Mouse (Mus musculus): Measurements from ENCODE around the gene Cbll1. TPM values are rescaled to one million over a fixed set of nuclear protein-coding genes. Genes with fewer than 3 reads are reported as not detected.
"Not testable (repeated sequence)": the region's sequence is repeated elsewhere in the genome, so short reads cannot be mapped to it uniquely, and the experiment has no call there.

Cbll1 gene
- total RNA-seq, 2 experiments from 2014 or later, result 12.0 to 12.3 TPM

- Histone ChIP-seq H3K27ac (no peak overlapping the region), H3K4me3 (no peak overlapping the region)
- intact Hi-C loops (cut with DNase I), result no loop called here
- no peak for DNase-seq
- TF ChIP-seq CTCF (IDR thresholded peaks at IDR 0.05), result no peak
Measured at GRCm38 (mm10) chr12:31520119-31520518, 20.7 kb upstream of the Cbll1 start.

- H3K4me3 ChIP-seq, result no peak overlapping the region
- TF ChIP-seq CTCF (IDR thresholded peaks at IDR 0.05), result no peak
- no peak overlapping the region for H3K27ac ChIP-seq
- intact Hi-C loops (cut with DNase I), result no loop called here
- no peak for DNase-seq
Measured at GRCm38 (mm10) chr12:31513724-31514503, 14.5 kb upstream of the Cbll1 start.

- no peak for TF ChIP-seq CTCF (IDR thresholded peaks at IDR 0.05)
- Histone ChIP-seq H3K4me3 (no peak overlapping the region), H3K27ac (no peak overlapping the region)
- DNase-seq, result no peak
- intact Hi-C loops (cut with DNase I), result no loop called here
Measured at GRCm38 (mm10) chr12:31512634-31513411, 13.4 kb upstream of the Cbll1 start.

GRCm38 (mm10) chr12:31511218-31511617 is 11.8 kb upstream of the Cbll1 start:
- Histone ChIP-seq H3K4me3 (no peak overlapping the region), H3K27ac (no peak overlapping the region)
- no peak for TF ChIP-seq CTCF (IDR thresholded peaks at IDR 0.05)
- intact Hi-C loops (cut with DNase I), result no loop called here
- DNase-seq, result no peak

DNA sequence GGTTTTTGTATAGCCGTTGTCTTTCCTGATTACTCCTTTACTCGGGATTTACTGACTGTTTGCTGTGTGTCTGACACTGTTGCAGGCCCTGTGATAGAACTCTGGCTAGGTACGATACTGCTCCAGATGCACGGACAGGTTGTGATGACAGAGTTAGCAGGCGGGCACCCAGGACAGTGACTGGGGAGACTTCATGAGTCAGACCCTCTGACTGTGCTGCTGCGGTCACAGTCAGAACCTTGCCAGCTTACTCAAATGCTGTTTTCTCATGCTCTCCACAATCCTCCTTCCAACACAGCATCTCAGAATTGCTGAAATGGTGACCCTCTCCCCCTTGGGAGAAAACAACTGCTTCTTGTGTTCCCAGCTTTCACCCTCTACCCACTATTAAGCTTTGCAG is 9.1 kb upstream of the Cbll1 start:
- no peak overlapping the region for H3K4me3 ChIP-seq
- no peak for DNase-seq
- TF ChIP-seq CTCF (IDR thresholded peaks at IDR 0.05), result no peak
- intact Hi-C loops (cut with DNase I), result loop anchor here (5.0 kb wide), 3 partner anchors 149 to 419 kb away; no protein-coding TSS in a partner anchor
- H3K27ac ChIP-seq, result no peak overlapping the region

DNA sequence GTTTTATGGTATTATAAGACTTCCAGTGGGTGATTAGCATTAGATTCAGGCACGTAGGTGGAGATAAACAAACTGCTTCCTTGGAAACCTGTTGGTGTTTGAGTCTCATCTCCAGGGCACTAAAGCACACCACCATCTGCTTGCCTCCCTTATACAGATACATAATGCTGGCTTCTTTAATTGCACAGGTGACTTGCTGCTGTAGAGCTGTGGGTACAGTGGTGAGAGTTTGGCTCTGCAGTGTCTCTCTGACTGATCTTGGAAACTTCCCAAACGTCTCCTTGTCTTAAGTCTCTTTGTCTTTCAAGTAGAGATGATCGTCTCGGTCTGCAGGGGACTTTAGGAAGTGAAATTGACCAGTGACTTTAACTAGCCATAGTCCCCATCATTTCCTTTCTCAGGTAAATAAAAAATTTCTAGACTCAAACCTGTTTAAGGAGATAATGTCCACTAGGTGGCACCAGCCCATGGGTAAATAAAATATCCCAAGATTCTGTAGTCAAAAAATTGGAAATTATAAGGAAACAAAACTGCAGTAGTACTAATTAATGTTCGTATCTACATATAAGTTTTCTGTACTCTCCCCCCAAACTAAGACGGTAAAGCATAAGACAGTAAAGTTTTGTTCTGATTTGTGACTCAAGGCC is 8.4 kb upstream of the Cbll1 start:
- no peak overlapping the region for H3K27ac ChIP-seq
- H3K4me3 ChIP-seq, result no peak overlapping the region
- intact Hi-C loops (cut with DNase I), result loop anchor here (5.0 kb wide), 3 partner anchors 149 to 419 kb away; no protein-coding TSS in a partner anchor
- peak; percentile 74 for TF ChIP-seq CTCF (IDR thresholded peaks at IDR 0.05)
- no peak for DNase-seq

- peak; percentile 46 for TF ChIP-seq CTCF (IDR thresholded peaks at IDR 0.05)
- intact Hi-C loops (cut with DNase I), result loop anchor here (5.0 kb wide), 1 partner anchor 444 kb away; no protein-coding TSS in a partner anchor
- no peak overlapping the region for H3K4me3 ChIP-seq
- no peak overlapping the region for H3K27ac ChIP-seq
- no peak for DNase-seq
Measured at GRCm38 (mm10) chr12:31503211-31503610, 3.8 kb upstream of the Cbll1 start.

GRCm38 (mm10) chr12:31501266-31501665 is 1.9 kb upstream of the Cbll1 start:
- Histone ChIP-seq H3K27ac (no peak overlapping the region), H3K4me3 (no peak overlapping the region)
- no peak for TF ChIP-seq CTCF (IDR thresholded peaks at IDR 0.05)
- intact Hi-C loops (cut with DNase I), result loop anchor here (5.0 kb wide), 1 partner anchor 446 kb away; no protein-coding TSS in a partner anchor
- DNase-seq, result no peak

DNA sequence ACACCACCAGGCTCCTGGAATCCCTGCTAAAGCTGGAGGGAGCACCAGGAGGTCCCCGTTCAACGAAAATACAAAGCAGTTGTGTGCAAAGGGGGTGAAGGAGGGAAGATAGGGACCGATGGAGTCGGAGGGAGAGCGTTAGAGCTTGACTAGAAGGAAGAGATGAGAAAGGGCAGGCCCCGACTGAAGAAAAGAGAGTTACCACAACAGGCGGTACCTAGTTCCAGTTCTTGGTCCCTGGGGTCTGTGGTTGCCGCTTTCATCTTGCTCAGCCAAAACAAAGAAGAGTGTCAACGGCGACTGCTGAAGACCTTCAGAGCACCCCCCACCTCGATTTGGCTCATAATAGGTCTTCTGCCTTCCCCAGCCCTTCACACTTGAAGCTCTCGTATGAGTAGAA is 780 bp upstream of the Cbll1 start:
- DNase-seq, result no peak
- peak overlapping the region; percentile 84 for H3K4me3 ChIP-seq
- peak overlapping the region; percentile 98 for H3K27ac ChIP-seq
- intact Hi-C loops (cut with DNase I), result loop anchor here (5.0 kb wide), 1 partner anchor 447 kb away; no protein-coding TSS in a partner anchor
- no peak for TF ChIP-seq CTCF (IDR thresholded peaks at IDR 0.05)

DNA sequence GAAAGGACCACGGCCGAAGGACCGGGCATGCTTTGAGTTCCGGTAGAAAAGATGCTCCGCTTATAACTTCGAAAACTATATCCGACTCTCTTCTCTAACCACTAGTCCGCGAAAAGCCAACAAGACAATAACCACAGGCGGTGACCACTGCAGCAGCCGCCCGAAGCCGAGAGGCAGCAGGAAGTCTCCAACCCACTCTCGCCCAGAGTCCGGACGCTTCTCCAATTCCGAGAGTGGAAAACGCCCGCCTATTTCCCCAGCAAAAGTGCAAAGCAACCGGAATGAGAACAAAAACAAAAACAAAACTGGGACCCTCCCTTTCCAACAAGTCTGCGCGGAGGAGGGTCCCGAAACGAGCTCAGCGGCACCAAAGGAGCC is 491 bp downstream of the Cbll1 start:
- intact Hi-C loops (cut with DNase I), result loop anchor here (2.0 kb wide), 1 partner anchor 136 kb away; the partner anchor contains the start of gene Bcap29
- H3K27ac ChIP-seq, result peak overlapping the region; percentile 98

DNA sequence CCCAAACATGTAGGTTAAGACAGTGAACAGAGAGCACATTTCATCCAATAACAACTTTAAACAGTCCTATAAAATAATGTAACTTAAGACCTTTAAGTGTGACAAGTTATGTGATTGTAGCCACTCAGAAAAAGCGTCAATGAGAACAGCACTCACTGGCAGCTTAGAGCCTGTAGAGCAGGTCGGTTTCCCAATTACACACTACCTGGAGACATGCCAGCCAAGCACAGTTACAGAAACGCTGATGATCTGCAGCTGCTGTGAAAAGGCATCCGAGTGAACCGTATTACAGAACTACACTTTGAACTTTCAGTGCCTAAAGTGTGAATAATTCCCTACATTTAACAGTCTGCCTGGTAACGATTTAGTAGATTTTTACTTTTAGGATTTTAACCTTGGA is 13.0 kb downstream of the Cbll1 start:
- TF ChIP-seq CTCF (IDR thresholded peaks at IDR 0.05), result no peak
- Histone ChIP-seq H3K4me3 (no peak overlapping the region), H3K27ac (no peak overlapping the region)
- intact Hi-C loops (cut with DNase I), result no loop called here
- peak; percentile 65 for DNase-seq

More for the DNA sequence above, 491 bp downstream of the Cbll1 start:
- no peak for TF ChIP-seq CTCF (IDR thresholded peaks at IDR 0.05)
- no peak for DNase-seq
- H3K4me3 ChIP-seq, result peak overlapping the region; percentile 84

DNA sequence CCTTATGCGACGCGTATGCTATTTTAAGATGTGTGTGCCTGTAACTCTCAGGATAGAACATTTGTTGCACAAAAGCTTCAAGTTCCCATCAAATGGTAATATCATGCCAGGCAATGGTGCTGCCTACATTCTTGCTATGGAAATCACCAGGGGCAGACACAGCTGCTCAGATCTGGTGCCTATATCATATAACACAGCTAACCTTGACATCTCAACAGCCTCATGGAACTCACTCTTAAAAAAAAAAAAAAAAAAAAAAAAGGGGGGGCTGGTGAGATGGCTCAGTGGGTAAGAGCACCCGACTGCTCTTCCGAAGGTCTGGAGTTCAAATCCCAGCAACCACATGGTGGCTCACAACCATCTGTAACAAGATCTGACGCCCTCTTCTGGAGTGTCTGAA is 21.2 kb downstream of the Cbll1 start:
- H3K4me3 ChIP-seq; DNase-seq; H3K27ac ChIP-seq; intact Hi-C loops (cut with DNase I): not testable (repeated sequence)

- no peak for DNase-seq
- intact Hi-C loops (cut with DNase I), result no loop called here
- TF ChIP-seq CTCF (IDR thresholded peaks at IDR 0.05), result no peak
Measured at GRCm38 (mm10) chr12:31462615-31463014, 36.8 kb downstream of the Cbll1 start.

More at GRCm38 (mm10) chr12:31462615-31463014, 36.8 kb downstream of the Cbll1 start:
- Histone ChIP-seq H3K27ac (no peak overlapping the region), H3K4me3 (no peak overlapping the region)

All from gastrocnemius, adult 2 months (tissue).